Mouse (Mus musculus) kidney, postnatal 0 days (tissue): ENCODE results near the gene Zfp691. TPM values are rescaled to one million over a fixed set of nuclear protein-coding genes. Genes with fewer than 3 reads are reported as not detected.

Experiments
- ATAC-seq: fragments of 200-750 bp; cut with Nextera tagmentation; replicated peaks from 2 replicates; pipeline ENCODE4 v1.8.0; 2017; ENCODE audit warnings: low read depth, moderate number of reproducible peaks, moderate TSS enrichment, moderate library complexity; ENCODE audit not compliant: low FRiP score
- DNase-seq: peaks from one replicate; pipeline ENCODE4 v3.0.0-alpha.2; 2016; ENCODE audit warnings: low spot score
- H3K27ac ChIP-seq: fragments of 300-500 bp; sonication (generic); 2 replicates; pipeline ENCODE4 v1.5.1; 2014; ENCODE audit warnings: mild to moderate bottlenecking
- H3K27me3 ChIP-seq: fragments of 300-500 bp; sonication (generic); 2 replicates; pipeline ENCODE4 v1.6.1; 2014; ENCODE audit warnings: low read length, mixed read lengths; ENCODE audit not compliant: insufficient read depth
- H3K36me3 ChIP-seq: fragments of 300-500 bp; sonication (generic); 2 replicates; pipeline ENCODE4 v1.6.1; 2014; ENCODE audit warnings: low read length, mixed read lengths; ENCODE audit not compliant: insufficient read depth
- H3K4me1 ChIP-seq: fragments of 300-500 bp; sonication (generic); replicated peaks from 2 replicates; pipeline ENCODE4 v1.6.1; 2014; ENCODE audit warnings: antibody characterized with exemption, low read length, mixed read lengths; ENCODE audit not compliant: insufficient read depth
- H3K4me2 ChIP-seq: fragments of 300-500 bp; sonication (generic); 2 replicates; pipeline ENCODE4 v1.6.1; 2014; ENCODE audit warnings: mild to moderate bottlenecking, low read length, moderate library complexity, mixed read lengths
- H3K4me3 ChIP-seq: fragments of 300-500 bp; sonication (generic); replicated peaks from 2 replicates; pipeline ENCODE4 v1.5.1; 2014; ENCODE audit warnings: low read depth, low read length
- H3K9ac ChIP-seq: fragments of 300-500 bp; sonication (generic); 2 replicates; pipeline ENCODE4 v1.6.1; 2014; ENCODE audit warnings: low read depth, low read length
- H3K9me3 ChIP-seq: fragments of 300-500 bp; sonication (generic); replicated peaks from 2 replicates; pipeline ENCODE4 v1.6.1; 2016; ENCODE audit warnings: low read length, inconsistent platforms, mixed read lengths
- CTCF ChIP-seq: IDR thresholded peaks from 2 replicates; pipeline ENCODE4 v1.5.1; 2016; ENCODE audit warnings: antibody characterized with exemption, low read depth, mild to moderate bottlenecking, moderate library complexity
- WGBS: fragments of 180-500 bp; shearing (Covaris S2); extraction: QIAGEN DNeasy Blood & Tissue Kit; methylation state at CpG from one replicate; pipeline ENCODE4 v1.1.7; 2014; 5-methylcytosine and 5-hydroxymethylcytosine counted together
- polyA plus RNA-seq: library from polyadenylated mRNA; unstranded; fragments of >200 nt; fragmentation: Nextera tagmentation; extraction: Ambion mirVana; gene quantifications from 2 replicates; pipeline ENCODE4 v1.2.1, GENCODE M21; 2015

Gene Zfp691
- polyA plus RNA-seq, 1 experiment from 2014 or later = 6.1 TPM

GRCm38 (mm10) chr4:119177702-119178101, 3.7 kb upstream of the Zfp691 start:
- no peak overlapping the region for H3K4me3 ChIP-seq
- H3K27me3 ChIP-seq = no peaks in the 10 kb centered on the region
- 64% methylated on average over 5 of the region's 5 CpGs for WGBS
- ATAC-seq = no peak
- no peak overlapping the region for H3K4me2 ChIP-seq
- no peaks in the 10 kb centered on the region for H3K36me3 ChIP-seq
- TF ChIP-seq CTCF = no peak
- H3K9me3 ChIP-seq = no peaks in the 10 kb centered on the region
- H3K9ac ChIP-seq = no peak overlapping the region
- DNase-seq = no peak
- peaks cover 6% of the 10 kb centered on the region; the same call in 1 of the 2 replicates for H3K4me1 ChIP-seq
- 0 out of 2 replicates have a peak overlapping the region, but pooled peaks have one; percentile 0 for H3K27ac ChIP-seq

DNA sequence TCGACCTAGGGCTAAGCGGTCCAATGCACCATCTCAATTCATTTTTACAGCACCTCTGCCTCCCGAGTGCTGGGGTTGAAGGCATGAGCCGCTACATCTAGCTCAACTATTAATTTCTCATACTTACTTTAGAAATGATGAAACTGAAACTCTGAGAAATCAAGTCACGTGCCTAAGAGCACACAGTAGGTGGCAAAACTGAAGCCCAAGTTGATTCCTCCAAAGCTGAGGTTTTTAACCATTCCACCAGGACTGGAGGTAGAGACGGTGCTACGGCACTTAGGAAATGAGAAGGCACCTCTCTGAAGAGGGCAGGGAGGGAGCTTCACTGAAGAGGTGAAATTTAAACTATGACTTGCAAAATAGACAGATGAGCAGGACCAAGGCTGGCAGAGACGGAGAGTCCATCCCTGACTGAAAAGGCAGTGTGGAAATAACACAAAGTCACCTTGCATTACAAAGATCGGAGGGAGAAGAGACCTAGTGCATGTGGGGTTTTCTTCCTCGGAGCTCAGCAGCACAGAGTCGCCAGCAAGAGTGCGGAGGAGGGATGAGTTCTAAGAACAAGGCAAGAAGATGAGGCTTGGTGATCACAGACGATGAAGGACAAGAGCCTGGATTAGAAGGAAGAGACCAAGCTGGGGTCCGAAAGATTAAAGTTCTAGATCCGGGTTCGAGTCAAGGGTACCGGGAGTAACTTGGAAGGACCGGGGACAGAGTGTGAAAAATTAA, 910 bp downstream of the Zfp691 start:
- H3K36me3 ChIP-seq = peaks cover 16% of the 10 kb centered on the region
- H3K4me1 ChIP-seq = peaks cover 6% of the 10 kb centered on the region; the same call in 1 of the 2 replicates
- 30% methylated on average over 18 of the region's 18 CpGs for WGBS
- H3K9me3 ChIP-seq = no peaks in the 10 kb centered on the region
- peak overlapping the region; percentile 68 for H3K4me3 ChIP-seq
- no peak overlapping the region for H3K27ac ChIP-seq
- peak overlapping the region; percentile 74 for H3K9ac ChIP-seq
- H3K27me3 ChIP-seq = no peaks in the 10 kb centered on the region
- no peak for TF ChIP-seq CTCF
- H3K4me2 ChIP-seq = peak overlapping the region; percentile 79
- DNase-seq = no peak
- ATAC-seq = no peak

GRCm38 (mm10) chr4:119167663-119168062, 6.3 kb downstream of the Zfp691 start:
- DNase-seq (peak; percentile 91), ATAC-seq (no peak)
- Histone ChIP-seq H3K4me1 (no peaks in the 10 kb centered on the region), H3K36me3 (peaks cover 16% of the 10 kb centered on the region), H3K9ac (no peak overlapping the region), H3K27ac (no peak overlapping the region), H3K4me2 (no peak overlapping the region), H3K27me3 (no peaks in the 10 kb centered on the region), H3K9me3 (no peaks in the 10 kb centered on the region), H3K4me3 (no peak overlapping the region)
- 8% methylated on average over 4 of the region's 4 CpGs for WGBS
- peak; percentile 89 for TF ChIP-seq CTCF

GRCm38 (mm10) chr4:119167068-119167467, 6.9 kb downstream of the Zfp691 start:
- Histone ChIP-seq H3K4me3 (no peak overlapping the region), H3K4me2 (no peak overlapping the region), H3K9me3 (no peaks in the 10 kb centered on the region), H3K9ac (no peak overlapping the region), H3K36me3 (peaks cover 16% of the 10 kb centered on the region), H3K27ac (no peak overlapping the region), H3K27me3 (no peaks in the 10 kb centered on the region), H3K4me1 (no peaks in the 10 kb centered on the region)
- no peak for ATAC-seq
- DNase-seq = no peak
- WGBS = 86% methylated on average over 4 of the region's 4 CpGs
- TF ChIP-seq CTCF = peak; percentile 21; the same call in 1 of the 2 replicates

DNA sequence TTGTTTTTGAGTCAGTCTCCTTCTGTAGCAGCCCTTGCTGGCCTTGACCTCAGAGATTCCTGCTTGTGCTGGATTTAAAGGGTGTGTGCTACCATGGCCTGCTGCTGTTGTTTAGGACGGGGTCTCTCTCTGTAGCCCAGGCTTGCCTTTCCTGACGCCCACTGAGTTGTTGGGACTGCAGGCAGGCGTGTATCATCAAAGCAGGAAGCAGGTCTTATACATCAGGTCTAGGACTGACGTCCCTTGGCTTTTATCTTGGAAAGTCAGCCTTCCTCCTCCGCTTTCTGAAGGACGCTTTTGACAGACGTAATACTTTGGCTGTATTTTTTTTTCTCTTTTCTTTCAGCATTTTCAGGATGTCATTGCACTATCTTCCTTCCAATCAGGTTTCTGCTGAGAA, 8.1 kb downstream of the Zfp691 start:
- DNase-seq (no peak), ATAC-seq (no peak)
- Histone ChIP-seq H3K4me1 (no peaks in the 10 kb centered on the region), H3K9ac (no peak overlapping the region), H3K27ac (no peak overlapping the region), H3K4me2 (no peak overlapping the region), H3K27me3 (no peaks in the 10 kb centered on the region), H3K4me3 (no peak overlapping the region), H3K36me3 (peaks cover 16% of the 10 kb centered on the region), H3K9me3 (no peaks in the 10 kb centered on the region)
- 52% methylated on average over 7 of the region's 7 CpGs for WGBS
- no peak for TF ChIP-seq CTCF

DNA sequence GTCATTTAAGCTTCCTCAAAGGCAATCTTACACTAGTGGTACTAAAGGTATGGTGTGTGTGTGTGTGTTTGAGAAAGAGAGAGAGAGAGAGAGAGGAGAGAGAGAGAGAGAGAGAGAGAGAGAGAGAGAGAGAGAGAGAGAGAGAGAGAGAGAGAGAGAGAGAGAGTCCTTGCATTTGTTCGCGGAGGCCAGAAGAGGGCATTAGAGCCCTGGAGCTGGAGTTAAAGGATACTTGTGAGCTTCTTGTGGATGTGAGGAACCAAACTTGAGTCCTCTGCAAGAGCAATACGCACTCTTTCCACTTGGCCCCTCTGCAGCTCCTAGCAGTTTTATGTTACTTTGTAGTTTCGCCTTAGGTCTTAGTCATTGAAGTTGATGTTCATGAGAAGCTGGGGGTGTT, 11.0 kb downstream of the Zfp691 start:
- Histone ChIP-seq H3K4me1 (no peaks in the 10 kb centered on the region), H3K27ac (no peak overlapping the region), H3K36me3 (no peaks in the 10 kb centered on the region), H3K4me2 (no peak overlapping the region), H3K9me3 (no peaks in the 10 kb centered on the region), H3K27me3 (no peaks in the 10 kb centered on the region), H3K4me3 (no peak overlapping the region), H3K9ac (no peak overlapping the region)
- ATAC-seq (no peak), DNase-seq (no peak)
- peak; percentile 39; the same call in 1 of the 2 replicates for TF ChIP-seq CTCF
- 75% methylated on average over 4 of the region's 4 CpGs for WGBS
